Mouse (Mus musculus) large intestine, adult 2 months (tissue): ENCODE results near the gene Nedd8. TPM values are rescaled to one million over a fixed set of nuclear protein-coding genes. Genes with fewer than 3 reads are reported as not detected.
A peak's percentile ranks its signal among the peaks of the same experiment; 100 is the strongest.

Experiments
- DNase-seq: peaks from one replicate; pipeline ENCODE4 v3.0.0-alpha.2; 2012; ENCODE audit warnings: low read depth, low spot score
- WGBS: fragments of 180-500 bp; shearing (Covaris S2); methylation state at CpG from one replicate; pipeline ENCODE4 v1.1.7; 2018; 5-methylcytosine and 5-hydroxymethylcytosine counted together
- polyA plus RNA-seq: library from polyadenylated mRNA; depleted of rRNA; stranded (reverse); fragments of >200 nt; gene quantifications from 2 replicates; pipeline ENCODE4 v1.2.3, GENCODE M21; 2012

The Nedd8 gene
- polyA plus RNA-seq, 1 experiment: 342 TPM

DNA sequence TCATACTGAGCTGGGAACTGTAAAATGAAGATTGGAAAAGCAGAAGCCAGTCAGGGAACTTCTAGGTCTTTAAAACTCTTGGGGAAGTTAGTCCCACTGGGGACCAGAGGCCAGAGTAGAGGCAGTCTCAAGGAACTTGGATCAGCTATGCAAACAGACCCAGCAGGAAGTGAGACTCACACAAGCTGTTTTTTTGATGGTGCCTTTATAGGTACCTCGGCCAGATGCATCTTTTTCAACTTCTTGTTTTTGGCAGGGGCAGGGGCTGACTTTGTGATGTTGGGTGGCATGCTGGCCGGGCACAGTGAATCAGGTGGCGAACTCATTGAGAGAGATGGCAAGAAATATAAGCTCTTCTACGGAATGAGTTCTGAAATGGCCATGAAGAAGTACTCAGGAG, 5.7 kb upstream of the Nedd8 start:
- DNase-seq: no peak
- 69% methylated on average over 4 of the region's 4 CpGs for WGBS

DNA sequence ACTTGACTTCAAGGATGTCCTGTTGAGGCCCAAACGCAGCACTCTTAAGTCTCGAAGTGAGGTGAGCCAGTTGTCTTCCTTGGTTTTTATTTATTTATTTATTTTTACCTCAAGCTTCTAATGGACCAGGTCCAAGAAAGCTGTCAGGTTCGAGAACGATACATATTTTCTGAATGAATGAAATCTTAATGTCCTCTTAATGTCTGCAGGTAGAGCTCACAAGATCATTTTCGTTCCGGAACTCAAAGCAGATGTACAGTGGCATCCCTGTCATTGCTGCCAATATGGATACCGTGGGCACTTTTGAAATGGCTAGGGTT, 777 bp upstream of the Nedd8 start:
- no peak for DNase-seq
- WGBS: 56% methylated on average over 7 of the region's 7 CpGs

GRCm38 (mm10) chr14:55671486-55671832, 465 bp downstream of the Nedd8 start:
- under 1% methylated on average over 12 of the region's 12 CpGs for WGBS
- no peak for DNase-seq

GRCm38 (mm10) chr14:55660636-55661035, 11.3 kb downstream of the Nedd8 start:
- no peak for DNase-seq
- 47% methylated on average over 2 of the region's 2 CpGs for WGBS

DNA sequence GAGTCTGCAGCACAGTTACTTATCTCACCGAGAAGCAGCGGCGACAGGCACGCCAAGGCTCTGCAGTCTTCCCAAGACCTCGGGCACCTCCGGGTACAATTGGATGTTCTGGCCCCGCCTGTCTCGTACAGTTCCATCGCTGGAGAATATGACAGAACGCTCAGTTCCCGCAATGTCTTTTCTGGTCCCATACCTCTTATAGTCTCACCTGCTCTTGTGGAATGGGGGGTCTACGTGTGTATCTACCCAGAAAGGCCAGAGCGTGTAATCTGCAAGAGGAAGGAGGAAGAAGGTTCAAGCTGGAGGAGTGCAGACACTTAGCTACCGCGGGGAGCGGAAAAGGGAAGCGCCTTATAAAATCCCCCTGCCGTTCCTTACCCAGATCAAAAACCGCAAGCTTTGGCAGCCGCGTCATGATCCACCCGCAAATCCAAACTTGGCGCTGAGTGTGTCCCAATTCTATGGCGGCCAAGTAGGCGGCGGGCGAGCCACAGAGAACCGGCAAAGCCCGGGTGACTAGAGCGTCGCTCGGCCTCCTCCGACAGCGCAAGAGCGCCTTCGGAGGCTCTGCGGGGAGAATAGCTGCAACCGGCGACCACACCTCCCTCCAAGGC, 11.9 kb downstream of the Nedd8 start, which contains the start of gene Mdp1:
TSS of gene Mdp1 (minus strand) at position 549 of the 614 bp plus-strand sequence.
- WGBS: under 1% methylated on average over 39 of the region's 39 CpGs
- no peak for DNase-seq

GRCm38 (mm10) chr14:55658011-55658410, 13.9 kb downstream of the Nedd8 start:
- 39% methylated on average over 5 of the region's 5 CpGs for WGBS
- peak; percentile 90 for DNase-seq

GRCm38 (mm10) chr14:55656935-55657334, 15.0 kb downstream of the Nedd8 start:
- DNase-seq: no peak
- WGBS: 82% methylated on average over 3 of the region's 3 CpGs

GRCm38 (mm10) chr14:55651528-55651927, 20.4 kb downstream of the Nedd8 start:
- DNase-seq: no peak
- WGBS: 88% methylated on average over 7 of the region's 7 CpGs

GRCm38 (mm10) chr14:55649884-55650283, 22.0 kb downstream of the Nedd8 start, which contains the start of gene Tssk4:
Tssk4 (plus strand) TSS chr14:55650184.
- WGBS: 94% methylated on average over 2 of the region's 2 CpGs
- no peak for DNase-seq

DNA sequence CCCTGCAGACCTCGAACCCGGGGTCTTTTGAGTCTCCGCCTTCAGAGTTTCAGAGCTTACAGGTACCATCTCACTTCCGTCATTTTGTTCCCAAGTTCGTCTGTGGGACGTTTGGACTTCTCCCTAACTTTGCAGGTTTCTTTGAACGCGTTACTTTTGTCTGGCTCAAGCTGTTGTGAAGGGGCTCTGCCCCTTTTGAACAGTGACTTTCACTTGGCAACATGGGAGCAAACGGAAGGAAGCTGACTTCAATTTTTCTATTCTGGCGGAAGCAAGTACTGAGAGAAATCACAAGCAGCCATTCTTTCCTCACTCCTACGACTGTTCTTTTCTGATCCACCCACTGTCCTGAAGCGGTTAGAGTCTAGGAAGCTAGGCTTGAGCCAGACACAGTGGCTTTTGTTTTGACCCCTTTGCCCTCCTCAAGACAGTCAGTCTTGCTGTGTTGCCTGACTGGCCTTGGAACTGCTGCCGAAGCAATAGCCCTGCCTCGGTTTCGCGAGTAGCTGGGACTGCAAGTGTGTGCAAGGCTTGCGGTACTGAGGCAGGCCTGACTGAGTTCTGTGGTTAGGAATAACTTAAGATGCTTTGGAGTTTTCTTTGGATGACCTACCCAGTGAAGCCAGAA, 27.5 kb downstream of the Nedd8 start:
- 4% methylated on average over 17 of the region's 17 CpGs for WGBS
- no peak for DNase-seq

DNA sequence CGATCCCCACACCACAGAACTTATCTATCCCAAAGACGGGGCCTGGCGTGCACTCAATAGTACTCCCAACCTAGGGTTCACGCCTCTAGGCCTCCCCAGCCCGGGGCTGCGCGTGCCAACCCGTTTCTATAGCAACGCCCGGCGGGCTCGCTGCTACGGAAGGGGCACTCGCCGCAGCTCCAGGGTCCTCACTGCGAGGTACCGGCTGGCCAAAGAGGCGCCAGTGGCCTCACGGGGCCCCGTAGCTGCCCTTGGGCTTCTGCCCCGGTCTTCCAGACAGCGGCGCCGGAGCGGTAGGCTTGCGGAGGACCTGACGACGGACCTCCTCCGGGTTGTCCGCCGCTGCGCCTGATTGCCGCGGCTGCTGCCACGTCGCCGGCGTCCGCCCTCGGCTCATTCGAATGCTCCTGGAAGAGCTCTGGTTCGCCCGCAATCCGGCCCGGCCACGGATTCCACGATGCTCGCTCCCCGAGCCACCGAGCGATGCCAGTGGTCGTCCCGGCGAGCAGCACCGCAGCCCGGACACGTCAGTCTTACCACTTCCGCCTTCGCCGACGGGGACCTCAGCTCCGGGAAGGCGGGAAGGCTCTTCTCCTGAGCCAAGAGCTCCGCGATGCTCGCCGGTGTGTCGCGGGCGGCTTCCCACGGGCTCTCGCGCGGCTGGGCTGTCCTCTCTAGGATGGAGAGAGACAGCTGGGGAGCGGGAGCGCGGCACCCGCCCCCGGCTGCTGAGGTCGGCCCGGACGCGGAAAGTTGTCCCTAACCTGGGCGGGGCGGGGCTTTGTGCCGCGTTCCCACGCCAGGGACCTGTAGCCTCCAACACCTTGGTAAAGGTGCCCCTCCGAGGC, 28.6 kb downstream of the Nedd8 start, which contains the start of gene Tm9sf1:
TSS of gene Tm9sf1 (minus strand) at position 747 of the 848 bp plus-strand sequence.
- DNase-seq: no peak
- under 1% methylated on average over 89 of the region's 89 CpGs for WGBS

DNA sequence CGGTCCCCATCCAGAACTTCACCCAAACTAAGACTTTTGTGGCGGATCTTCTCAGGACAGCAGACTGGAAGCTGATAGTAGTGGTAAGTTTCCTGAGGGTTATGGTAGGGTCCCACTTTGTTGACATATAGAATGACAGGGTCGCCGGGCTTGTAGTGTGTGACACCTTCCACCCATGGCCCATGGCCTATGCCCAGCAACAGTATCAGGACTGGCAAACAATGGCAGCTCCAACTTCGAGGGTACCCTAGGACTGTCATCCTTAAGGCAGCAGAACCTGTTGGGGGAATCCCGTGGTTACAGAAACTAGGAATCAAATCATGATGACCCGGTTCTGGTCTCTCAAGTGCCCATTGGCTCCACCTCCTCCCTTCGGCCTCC, 29.3 kb downstream of the Nedd8 start:
- DNase-seq: no peak
- 13% methylated on average over 8 of the region's 8 CpGs for WGBS

GRCm38 (mm10) chr14:55641291-55641690, 30.6 kb downstream of the Nedd8 start:
- no peak for DNase-seq
- 92% methylated on average over 13 of the region's 13 CpGs for WGBS

GRCm38 (mm10) chr14:55640816-55641215, 31.1 kb downstream of the Nedd8 start:
- no peak for DNase-seq
- 96% methylated on average over 14 of the region's 14 CpGs for WGBS

DNA sequence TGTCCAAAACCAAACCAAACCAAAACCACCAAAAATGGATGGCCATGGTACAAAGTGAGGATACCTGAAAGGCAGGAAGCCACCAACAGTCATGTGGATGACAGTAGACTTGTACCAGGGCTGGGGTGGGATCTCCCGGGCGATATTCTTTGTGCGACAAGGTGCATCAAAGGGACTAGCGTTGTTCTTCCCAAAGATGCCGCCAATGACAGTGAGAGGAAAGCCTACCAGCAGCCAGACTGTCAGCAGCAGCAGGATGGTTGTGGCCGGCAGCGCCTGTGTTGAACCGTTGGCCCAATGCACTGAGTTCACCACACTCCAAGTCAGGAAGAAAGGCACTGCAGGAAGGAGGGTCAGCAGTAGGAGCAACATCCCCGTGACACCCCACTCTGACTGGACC, 34.1 kb downstream of the Nedd8 start, which contains the start of gene Gm49378:
TSS of gene Gm49378 (minus strand) at position 101 of the 400 bp plus-strand sequence.
- DNase-seq: no peak
- WGBS: 95% methylated on average over 9 of the region's 9 CpGs

DNA sequence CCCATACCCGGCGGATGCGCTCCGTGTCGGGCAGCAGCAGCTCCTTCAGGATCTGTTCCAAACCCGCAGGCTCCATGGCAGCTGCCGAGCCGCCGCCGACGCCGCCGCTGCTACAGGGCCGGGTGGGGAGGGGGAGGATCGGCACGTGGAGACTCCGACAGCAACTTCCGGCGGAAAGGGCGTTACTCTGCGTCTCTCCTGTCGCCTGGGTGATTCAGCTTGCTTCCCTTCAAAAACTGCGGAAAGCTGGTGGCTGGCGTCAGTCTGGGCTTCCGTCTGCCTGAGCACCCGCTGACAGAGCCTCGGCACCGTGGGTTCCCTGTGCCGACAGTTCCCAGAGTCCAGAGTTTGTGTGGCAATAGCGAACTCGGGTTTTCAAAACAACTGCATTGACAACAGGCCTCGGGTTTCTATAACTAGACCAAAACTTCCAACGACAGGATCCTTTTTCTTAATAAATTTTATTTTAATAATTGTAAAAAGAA, 36.4 kb downstream of the Nedd8 start, which contains the start of gene Ipo4:
TSS of gene Ipo4 (minus strand) at position 435 of the 485 bp plus-strand sequence.
- no peak for DNase-seq
- under 1% methylated on average over 33 of the region's 33 CpGs for WGBS

GRCm38 (mm10) chr14:55634874-55635522, 36.9 kb downstream of the Nedd8 start:
- DNase-seq: no peak
- WGBS: 3% methylated on average over 23 of the region's 23 CpGs

DNA sequence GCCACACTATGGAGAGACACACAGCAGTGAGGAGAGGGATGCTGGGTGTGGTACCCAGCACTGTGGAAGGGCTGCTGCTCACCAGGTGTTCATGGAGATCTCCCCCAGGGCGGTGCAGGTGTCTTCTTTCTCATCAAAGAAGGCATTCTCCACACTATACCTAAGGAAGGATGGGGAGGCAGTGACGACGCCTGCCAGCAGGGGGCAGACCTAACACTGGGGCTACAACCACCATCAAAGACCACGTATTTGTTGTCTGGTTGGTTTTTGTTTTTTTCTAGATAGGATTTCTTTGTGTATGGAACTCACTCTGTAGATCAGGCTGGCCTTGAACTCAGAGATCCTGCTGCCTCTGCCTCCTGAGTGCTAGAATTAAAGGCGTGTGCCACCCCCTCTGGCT, 42.6 kb downstream of the Nedd8 start:
- WGBS: 35% methylated on average over 5 of the region's 5 CpGs

DNA sequence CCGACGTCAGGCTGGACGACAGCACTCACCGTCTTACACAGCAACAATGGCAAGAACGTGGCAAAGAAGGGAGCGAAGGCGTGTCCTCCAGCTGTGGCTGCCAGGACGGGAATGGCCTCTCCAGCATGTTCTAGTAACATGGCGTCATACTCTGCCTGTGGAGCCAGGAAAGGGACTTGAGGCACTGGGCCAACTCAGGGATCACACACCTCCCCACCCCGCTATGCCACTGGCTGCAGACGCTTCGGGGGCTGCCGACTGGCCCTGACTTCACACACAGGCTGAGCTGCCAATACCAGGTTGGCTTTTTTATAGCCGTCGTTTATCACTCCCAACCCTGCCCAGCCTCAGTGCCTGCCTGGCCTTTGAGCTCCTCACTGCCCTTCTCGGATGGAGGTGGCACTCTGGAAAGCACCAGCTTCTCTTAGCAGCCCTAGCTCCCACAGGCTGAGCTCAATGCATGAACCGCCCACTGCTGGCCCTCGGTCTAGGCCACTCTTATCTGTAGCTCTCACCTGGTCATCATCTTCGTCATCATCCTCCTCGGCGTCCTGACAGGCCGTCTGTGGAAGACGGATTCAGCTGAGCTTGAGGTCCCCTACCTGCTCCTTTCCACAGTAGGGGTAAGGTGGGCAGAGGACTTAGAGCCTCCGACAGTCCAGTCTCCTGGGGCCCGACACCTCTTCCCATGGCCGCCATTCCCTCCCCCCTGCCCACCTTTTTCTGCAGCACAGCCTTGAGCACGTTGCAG, 43.7 kb downstream of the Nedd8 start:
- WGBS: 78% methylated on average over 27 of the region's 27 CpGs
- no peak for DNase-seq

More for the DNA sequence above, 42.6 kb downstream of the Nedd8 start:
- no peak for DNase-seq
